Mouse (Mus musculus) layer of hippocampus, adult 8-10 months (tissue): ENCODE data around the gene 9130204L05Rik. TPM values are rescaled to one million over a fixed set of nuclear protein-coding genes. Genes with fewer than 3 reads are reported as not detected.

ENCODE experiments used
- DNase-seq, 2 experiments: peaks; one replicate each; pipeline ENCODE4 v3.0.0; 2022; ENCODE audit warnings: low spot score in 2 of 2
- total RNA-seq, 4 experiments: library from RNA; stranded (reverse); gene quantifications; 2 replicates each; pipeline ENCODE4 v1.2.4; 2022

9130204L05Rik gene
- total RNA-seq, result not detected

DNA sequence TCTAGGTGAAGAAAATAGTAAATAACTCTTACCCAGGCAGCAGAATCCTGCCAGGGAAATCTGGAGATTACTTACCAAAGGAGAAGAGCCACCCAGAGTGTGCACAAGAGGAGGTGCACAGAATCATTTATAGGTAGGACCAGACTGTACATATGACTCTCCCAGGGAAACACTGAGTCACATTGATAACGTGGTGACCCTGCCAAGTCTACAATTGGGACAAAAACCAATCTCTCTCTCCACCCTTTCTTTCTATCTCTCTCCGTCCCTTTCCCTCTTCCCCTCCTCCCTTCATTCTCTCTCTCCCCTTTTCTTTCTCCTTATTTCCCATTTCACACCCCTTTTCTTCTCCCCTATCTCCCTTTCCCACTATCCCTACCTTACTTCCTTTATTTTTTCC lies at the start of gene 9130204L05Rik:
Gene 9130204L05Rik, minus strand, starts transcription at position 101 of the 400 bp plus-strand sequence.
- no peak for DNase-seq

DNA sequence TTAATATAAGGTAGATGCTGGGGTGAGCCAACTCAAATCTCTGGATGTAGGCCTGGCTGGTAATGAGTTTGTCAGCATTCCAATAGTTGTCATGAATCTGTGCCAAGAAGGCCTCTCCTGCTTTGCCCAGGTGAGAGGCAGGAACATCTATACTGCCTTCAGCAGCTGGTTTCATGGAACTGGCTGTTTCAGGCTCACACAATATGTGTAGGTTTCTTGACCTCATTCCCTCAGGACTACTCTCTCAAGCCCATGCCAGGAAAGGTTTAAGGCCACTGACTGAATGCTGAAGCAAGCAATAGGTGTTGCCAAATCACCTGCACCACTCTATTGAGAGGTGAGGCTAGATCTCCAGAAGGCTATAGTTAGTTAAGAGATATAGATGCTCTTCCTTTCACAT lies 18.1 kb upstream of the 9130204L05Rik start:
- no peak for DNase-seq

DNA sequence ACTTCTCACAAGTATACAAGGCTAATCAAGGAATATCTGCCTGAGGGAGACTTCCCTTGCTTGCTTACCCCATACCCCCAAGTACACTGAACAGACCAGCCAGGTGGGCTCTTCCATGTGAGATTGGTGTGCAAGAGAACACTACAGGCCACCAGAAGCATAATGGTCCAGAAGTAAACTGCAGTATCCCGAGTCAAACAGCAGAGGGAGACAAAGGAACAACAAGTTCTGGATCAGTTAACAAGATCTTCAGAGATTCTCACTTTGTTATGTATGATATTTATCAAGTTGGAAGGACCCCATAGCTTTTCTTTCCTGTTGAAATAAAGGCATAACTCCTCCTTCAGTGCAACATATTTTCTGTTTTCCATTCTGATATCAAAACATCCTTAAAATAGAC lies 31.4 kb downstream of the 9130204L05Rik start:
- DNase-seq, result no peak

DNA sequence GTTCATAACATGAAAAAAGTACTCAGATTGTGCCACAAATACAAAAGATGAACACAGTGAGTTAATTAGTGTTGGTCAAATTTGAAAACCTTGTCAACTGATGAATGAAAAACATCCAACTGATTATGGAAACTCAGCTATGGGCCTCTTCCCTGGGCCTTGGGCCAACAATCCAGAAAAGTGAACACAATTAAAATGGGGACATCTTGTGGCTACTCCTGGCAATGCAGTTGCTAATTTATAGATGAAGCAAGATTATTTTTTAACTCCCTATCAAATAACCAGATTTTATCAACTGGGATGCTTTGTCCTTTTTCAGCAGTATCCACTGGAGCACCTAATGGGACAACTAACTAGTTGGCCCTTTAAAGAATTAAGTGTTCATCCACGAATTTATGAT lies 37.9 kb downstream of the 9130204L05Rik start:
- DNase-seq, result no peak
